Mouse (Mus musculus): ENCODE data around the gene Olfr788. TPM values are rescaled to one million over a fixed set of nuclear protein-coding genes. Genes with fewer than 3 reads are reported as not detected.

Olfr788 gene
- polyA plus RNA-seq (2012; rRNA removed) = not detected in 2 replicates

GRCm38 (mm10) chr10:129470698-129471097 lies at the start of gene Olfr788:
TSS of gene Olfr788 (plus strand) at chr10:129470998.

GRCm38 (mm10) chr10:129427006-129427405 lies 43.8 kb upstream of the Olfr788 start, which contains the start of gene Olfr786:
TSS of gene Olfr786 (plus strand) at chr10:129427306.

GRCm38 (mm10) chr10:129461562-129461961 lies 9.2 kb upstream of the Olfr788 start, which contains the start of gene Olfr787:
TSS of gene Olfr787 (plus strand) at chr10:129461862.

GRCm38 (mm10) chr10:129484452-129484851 lies 13.7 kb downstream of the Olfr788 start, which contains the start of gene Olfr789:
TSS of gene Olfr789 (plus strand) at chr10:129484752.

GRCm38 (mm10) chr10:129498192-129498591 lies 27.4 kb downstream of the Olfr788 start, which contains the start of gene Olfr790:
TSS of gene Olfr790 (plus strand) at chr10:129498492.

GRCm38 (mm10) chr10:129521492-129521891 lies 50.7 kb downstream of the Olfr788 start, which contains the start of gene Olfr791:
TSS of gene Olfr791 (plus strand) at chr10:129521792.

Other genes with a start within 250 kb of the Olfr788 start
- gene Olfr774, start 234.8 kb upstream of the Olfr788 start, polyA plus RNA-seq (2012; rRNA removed) = not detected in 2 replicates
- gene Olfr775, start 222.6 kb upstream of the Olfr788 start, polyA plus RNA-seq (2012; rRNA removed) = not detected in 2 replicates
- gene Olfr776, start 211.9 kb upstream of the Olfr788 start, polyA plus RNA-seq (2012; rRNA removed) = not detected in 2 replicates
- not detected in 2 replicates for gene Olfr777, start 199.5 kb upstream of the Olfr788 start, polyA plus RNA-seq (2012; rRNA removed)
- not detected in 2 replicates for gene Olfr780, start 152.9 kb upstream of the Olfr788 start, polyA plus RNA-seq (2012; rRNA removed)
- gene Olfr781, start 142.1 kb upstream of the Olfr788 start, polyA plus RNA-seq (2012; rRNA removed) = not detected in 2 replicates
- gene Olfr782, start 122.1 kb upstream of the Olfr788 start, polyA plus RNA-seq (2012; rRNA removed) = not detected in 2 replicates
- 0.03 TPM in 1 of 2 replicates, not detected in the other for gene Olfr784, start 86.9 kb upstream of the Olfr788 start, polyA plus RNA-seq (2012; rRNA removed)
- not detected in 2 replicates for gene Olfr785, start 65.6 kb upstream of the Olfr788 start, polyA plus RNA-seq (2012; rRNA removed)
- gene Olfr786, start 43.7 kb upstream of the Olfr788 start, polyA plus RNA-seq (2012; rRNA removed) = not detected in 2 replicates
- gene Olfr787, start 9.1 kb upstream of the Olfr788 start, polyA plus RNA-seq (2012; rRNA removed) = not detected in 2 replicates
- not detected in 2 replicates for gene Olfr789, start 13.8 kb downstream of the Olfr788 start, polyA plus RNA-seq (2012; rRNA removed)
- not detected in 2 replicates for gene Olfr790, start 27.5 kb downstream of the Olfr788 start, polyA plus RNA-seq (2012; rRNA removed)
- not detected in 2 replicates for gene Olfr791, start 50.8 kb downstream of the Olfr788 start, polyA plus RNA-seq (2012; rRNA removed)
- not detected in 2 replicates for gene Olfr792, start 68.2 kb downstream of the Olfr788 start, polyA plus RNA-seq (2012; rRNA removed)
- gene Olfr794, start 96.7 kb downstream of the Olfr788 start, polyA plus RNA-seq (2012; rRNA removed) = not detected in 2 replicates
- gene Olfr796, start 141.6 kb downstream of the Olfr788 start, polyA plus RNA-seq (2012; rRNA removed) = not detected in 2 replicates
- gene Olfr798, start 156.9 kb downstream of the Olfr788 start, polyA plus RNA-seq (2012; rRNA removed) = not detected in 2 replicates
- gene Olfr799, start 166.5 kb downstream of the Olfr788 start, polyA plus RNA-seq (2012; rRNA removed) = not detected in 2 replicates
- gene Olfr800, start 186.7 kb downstream of the Olfr788 start, polyA plus RNA-seq (2012; rRNA removed) = not detected in 2 replicates
- not detected in 2 replicates for gene Olfr801, start 202.9 kb downstream of the Olfr788 start, polyA plus RNA-seq (2012; rRNA removed)
- gene Olfr802, start 217.2 kb downstream of the Olfr788 start, polyA plus RNA-seq (2012; rRNA removed) = not detected in 2 replicates
- gene Olfr803, start 223.3 kb downstream of the Olfr788 start, polyA plus RNA-seq (2012; rRNA removed) = not detected in 2 replicates
- not detected in 2 replicates for gene Olfr804, start 232.2 kb downstream of the Olfr788 start, polyA plus RNA-seq (2012; rRNA removed)